ENCODE assay signal across 15 mouse cellular contexts in the genomic region with DNA sequence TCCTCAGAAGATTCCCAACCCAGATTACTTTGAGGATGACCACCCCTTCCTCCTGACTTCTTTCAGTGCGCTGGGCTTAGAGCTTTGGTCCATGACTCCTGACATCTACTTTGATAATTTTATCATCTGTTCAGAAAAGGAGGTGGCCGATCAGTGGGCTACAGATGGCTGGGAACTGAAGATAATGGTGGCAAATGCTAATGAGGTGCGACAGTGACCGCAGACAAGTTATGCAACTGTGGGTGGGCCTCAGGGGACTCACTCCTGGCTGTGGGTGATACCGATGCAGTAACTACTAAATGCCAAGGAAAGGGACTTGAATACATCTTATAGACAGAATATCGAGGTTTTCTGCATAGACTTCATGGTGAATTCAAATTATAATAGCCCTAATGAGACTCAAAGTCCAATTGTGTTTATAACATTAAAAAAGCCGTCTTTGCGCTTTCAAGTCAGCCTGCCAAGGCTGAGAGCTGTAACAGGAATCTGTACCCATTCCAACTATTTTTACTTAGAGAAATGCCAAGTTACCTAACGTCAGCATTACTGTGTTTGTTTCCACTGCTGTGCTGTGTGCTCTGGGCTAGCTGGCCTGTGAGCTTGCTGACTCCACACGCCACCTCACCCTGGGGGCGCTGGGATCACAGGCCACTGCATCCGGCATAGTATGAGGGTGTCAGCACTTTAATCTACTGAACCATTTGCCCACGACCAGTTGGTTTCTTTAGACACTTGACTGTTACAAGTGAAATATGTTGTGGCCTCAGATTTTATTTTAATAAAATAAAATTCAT. TPM values are rescaled to one million over a fixed set of nuclear protein-coding genes. Genes with fewer than 3 reads are reported as not detected.
DNase-seq lines count a peak whose midpoint lies in the region; ATAC-seq lines count a peak whose summit lies in the region.
"Had no signal": no experiment of that assay in that cellular context is flagged by ENCODE, and none has a peak within 500 bp of the region (broad histone marks: within the 10 kb centered on the region; RNA-seq: fewer than 3 reads in every experiment).

No protein-coding gene starts in this region.

- peaks cover 70% of the 10 kb centered on the region for H3K4me1 ChIP-seq in erythroblast, embryonic 14.5 days (ENCODE audit: control insufficient read depth)
- H3K4me1 ChIP-seq in liver, embryonic 12.5 days: peaks cover 73% of the 10 kb centered on the region
- H3K4me1 ChIP-seq: embryonic facial prominence, embryonic 15.5 days had no signal

- peak overlapping the region; percentile 66 for H3K4me2 ChIP-seq in liver, embryonic 12.5 days
- H3K4me2 ChIP-seq: embryonic facial prominence, embryonic 15.5 days had no signal

- H3K36me3 ChIP-seq in erythroblast, embryonic 14.5 days (ENCODE audit: control insufficient read depth): no peaks in the 10 kb centered on the region
- no peaks in the 10 kb centered on the region for H3K36me3 ChIP-seq in liver, embryonic 12.5 days
- H3K36me3 ChIP-seq: embryonic facial prominence, embryonic 15.5 days had no signal

- H3K4me3 ChIP-seq in erythroblast, embryonic 14.5 days (replicated peaks): peak overlapping the region; percentile 32
- peak overlapping the region; percentile 19; the same call in 1 of the 2 replicates for H3K4me3 ChIP-seq in liver, embryonic 12.5 days
- H3K4me3 ChIP-seq: embryonic facial prominence, embryonic 15.5 days; gastrocnemius, adult 2 months; myocyte had no signal

- peak overlapping the region; percentile 60 for H3K9ac ChIP-seq in liver, embryonic 12.5 days
- H3K9ac ChIP-seq: embryonic facial prominence, embryonic 15.5 days had no signal

- DNase-seq in spleen, postnatal 36 days (ENCODE audit: low spot score in 2 of 2): peak; percentile 46 to 63
- DNase-seq in spleen, postnatal 14 days (ENCODE audit: low spot score in 2 of 2): no peak
- DNase-seq in yolk sac, embryonic 10.5 days (ENCODE audit: low spot score): peak; percentile 18
- DNase-seq in thymus, postnatal 25 days: no peak
- no peak for DNase-seq in right cerebral cortex, postnatal 25 days
- DNase-seq: adrenal gland, adult 8-10 months; cerebellum, adult 9-11 months; gastrocnemius, adult 2 months; left cerebral cortex, postnatal 4 days; thymus, adult 2 months had no signal

- H3K27ac ChIP-seq in liver, embryonic 12.5 days: peak overlapping the region; percentile 96
- H3K27ac ChIP-seq: embryonic facial prominence, embryonic 15.5 days; gastrocnemius, adult 2 months; hindbrain, postnatal 0 days had no signal

- no peaks in the 10 kb centered on the region for H3K9me3 ChIP-seq in erythroblast, embryonic 14.5 days (ENCODE audit: control insufficient read depth, low read length)
- no peaks in the 10 kb centered on the region for H3K9me3 ChIP-seq in liver, embryonic 12.5 days (replicated peaks)
- H3K9me3 ChIP-seq: embryonic facial prominence, embryonic 15.5 days had no signal

- no peaks in the 10 kb centered on the region for H3K27me3 ChIP-seq in erythroblast, embryonic 14.5 days (ENCODE audit: control insufficient read depth)
- no peaks in the 10 kb centered on the region for H3K27me3 ChIP-seq in liver, embryonic 12.5 days (replicated peaks)
- H3K27me3 ChIP-seq: embryonic facial prominence, embryonic 15.5 days had no signal

- ATAC-seq in liver, embryonic 12.5 days: peak; percentile 94
- ATAC-seq: hindbrain, postnatal 0 days had no signal

- 22% methylated on average over 13 of the region's 13 CpGs for WGBS in liver, embryonic 12.5 days (ENCODE audit: insufficient replicate concordance)

RNA-seq across cellular contexts. Expression of gene Clgn, which starts 33.6 kb away (rescaled TPM):
- polyA plus RNA-seq in erythroblast, embryonic 14.5 days (2012): not detected in 2 replicates
- 0.36 and 0.51 TPM in 2 replicates for polyA plus RNA-seq in liver, embryonic 12.5 days (2016; fragmentation: Nextera tagmentation; extraction: Ambion mirVana)
- polyA plus RNA-seq: myocyte had no signal

RNA-seq across cellular contexts. Expression of gene Scoc, which starts 35.0 kb away (rescaled TPM):
- polyA plus RNA-seq in erythroblast, embryonic 14.5 days (2012): 0.48 and 0.70 TPM in 2 replicates
- polyA plus RNA-seq in liver, embryonic 12.5 days (2016; fragmentation: Nextera tagmentation; extraction: Ambion mirVana): 78.8 and 84.8 TPM in 2 replicates

Comparison
In these comparisons a context has a peak if more than half of its experiments do, and no peak if none do; other contexts are left out.
1. DNase-seq: peak in spleen, postnatal 36 days (2 of 2) and yolk sac, embryonic 10.5 days (single experiment); none in spleen, postnatal 14 days (0 of 2), thymus, postnatal 25 days (single experiment) and right cerebral cortex, postnatal 25 days (single experiment).
2. RNA of gene Scoc, which starts 35.0 kb away (polyA plus RNA-seq): 78.8 to 84.8 TPM in liver, embryonic 12.5 days; 0.48 to 0.70 TPM in erythroblast, embryonic 14.5 days; every median in the first group is over 10 times any median in the second.